9 mouse cellular contexts compared by ENCODE assay signal in the genomic region with DNA sequence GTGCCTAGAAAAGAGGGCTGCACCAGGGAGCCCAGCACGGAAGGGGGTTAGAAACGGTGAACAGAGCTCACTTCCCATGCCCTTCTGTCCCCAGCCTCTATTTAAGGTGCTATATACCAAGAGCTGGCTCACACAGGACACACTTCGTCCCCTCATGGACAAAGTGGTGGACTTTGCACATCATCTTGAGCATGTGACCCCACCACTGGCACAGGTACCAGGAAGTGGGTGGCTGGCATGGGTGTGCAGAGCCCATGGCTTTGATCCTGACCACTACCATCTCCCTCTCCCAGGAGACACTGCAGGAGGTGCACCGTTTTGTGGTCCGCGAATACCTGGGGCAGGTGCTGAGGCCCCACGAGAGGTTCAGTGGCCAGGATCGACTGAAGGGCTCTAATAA. TPM values are rescaled to one million over a fixed set of nuclear protein-coding genes. Genes with fewer than 3 reads are reported as not detected.
DNase-seq lines count a peak whose midpoint lies in the region; ATAC-seq and TF ChIP-seq lines count a peak whose summit lies in the region.
"Had no signal": no experiment of that assay in that cellular context is flagged by ENCODE, and none has a peak within 500 bp of the region (broad histone marks: within the 10 kb centered on the region; RNA-seq: fewer than 3 reads in every experiment).

No protein-coding gene starts in this region.

- H3K4me3 ChIP-seq in hindbrain, embryonic 13.5 days, result no peak overlapping the region
- no peak overlapping the region for H3K4me3 ChIP-seq in hindbrain, embryonic 11.5 days (ENCODE audit: low read depth, low read length)
- H3K4me3 ChIP-seq in embryonic facial prominence, embryonic 14.5 days (ENCODE audit: low read depth, low read length), result no peak overlapping the region
- no peak overlapping the region for H3K4me3 ChIP-seq in intestine, postnatal 0 days (ENCODE audit: low read depth, low read length)
- H3K4me3 ChIP-seq in limb, embryonic 15.5 days, result no peak overlapping the region

- H3K27me3 ChIP-seq in hindbrain, embryonic 13.5 days, result peaks cover 99% of the 10 kb centered on the region
- peaks cover 78% of the 10 kb centered on the region for H3K27me3 ChIP-seq in hindbrain, embryonic 11.5 days (ENCODE audit: control insufficient read depth, insufficient read depth, low read length)
- peaks cover 57% of the 10 kb centered on the region for H3K27me3 ChIP-seq in embryonic facial prominence, embryonic 14.5 days (replicated peaks; ENCODE audit: control insufficient read depth, insufficient read depth, low read length)
- H3K27me3 ChIP-seq in intestine, postnatal 0 days (replicated peaks; ENCODE audit: control insufficient read depth, insufficient read depth, low read length), result peaks cover 20% of the 10 kb centered on the region
- H3K27me3 ChIP-seq in limb, embryonic 15.5 days, result peaks cover 90% of the 10 kb centered on the region

- peak overlapping the region; percentile 67; the same call in 1 of the 2 replicates for H3K4me2 ChIP-seq in hindbrain, embryonic 13.5 days
- no peak overlapping the region for H3K4me2 ChIP-seq in hindbrain, embryonic 11.5 days (replicated peaks; ENCODE audit: low read depth, low read length)
- peak overlapping the region; percentile 80 for H3K4me2 ChIP-seq in embryonic facial prominence, embryonic 14.5 days (ENCODE audit: low read depth, low read length)
- peak overlapping the region; percentile 63 for H3K4me2 ChIP-seq in intestine, postnatal 0 days (replicated peaks; ENCODE audit: low read depth)
- peak overlapping the region; percentile 78; the same call in 1 of the 2 replicates for H3K4me2 ChIP-seq in limb, embryonic 15.5 days

- WGBS in hindbrain, embryonic 13.5 days, result 13% methylated on average over 8 of the region's 8 CpGs
- WGBS in hindbrain, embryonic 11.5 days, result 20% methylated on average over 8 of the region's 8 CpGs
- 20% methylated on average over 8 of the region's 8 CpGs for WGBS in embryonic facial prominence, embryonic 14.5 days
- WGBS in intestine, postnatal 0 days, result 28% methylated on average over 8 of the region's 8 CpGs
- 28% methylated on average over 8 of the region's 8 CpGs for WGBS in limb, embryonic 15.5 days

- no peak for DNase-seq in hindbrain, embryonic 11.5 days (ENCODE audit: low spot score)
- DNase-seq in embryonic facial prominence, embryonic 14.5 days (ENCODE audit: low spot score), result no peak
- no peak for DNase-seq in thymus, postnatal 14 days
- DNase-seq: adrenal gland, adult 8-10 months; cerebellum, adult 9-11 months had no signal

- no peak overlapping the region for H3K27ac ChIP-seq in hindbrain, embryonic 13.5 days
- no peak overlapping the region for H3K27ac ChIP-seq in hindbrain, embryonic 11.5 days (ENCODE audit: low read depth, low read length)
- no peak overlapping the region; the same call in 1 of the 2 replicates for H3K27ac ChIP-seq in embryonic facial prominence, embryonic 14.5 days (replicated peaks; ENCODE audit: low read depth, low read length)
- peak overlapping the region; percentile 84 for H3K27ac ChIP-seq in intestine, postnatal 0 days (ENCODE audit: low read depth, low read length)
- H3K27ac ChIP-seq in limb, embryonic 15.5 days, result no peak overlapping the region

- ATAC-seq in hindbrain, embryonic 13.5 days (ENCODE audit: low FRiP score), result no peak
- no peak for ATAC-seq in hindbrain, embryonic 11.5 days (ENCODE audit: low FRiP score)
- no peak for ATAC-seq in embryonic facial prominence, embryonic 14.5 days (ENCODE audit: low read depth)
- ATAC-seq in intestine, postnatal 0 days, result peak; percentile 66
- ATAC-seq in limb, embryonic 15.5 days (ENCODE audit: insufficient number of reproducible peaks, low FRiP score, low TSS enrichment, low read depth), result no peak
- no peak for ATAC-seq in cerebellum, adult (ENCODE audit: insufficient number of reproducible peaks, low FRiP score, low TSS enrichment)

- H3K9ac ChIP-seq in hindbrain, embryonic 13.5 days, result no peak overlapping the region
- H3K9ac ChIP-seq in hindbrain, embryonic 11.5 days (ENCODE audit: low read depth, low read length), result no peak overlapping the region
- H3K9ac ChIP-seq in embryonic facial prominence, embryonic 14.5 days (ENCODE audit: low read depth, low read length), result no peak overlapping the region
- H3K9ac ChIP-seq in intestine, postnatal 0 days (ENCODE audit: low read depth, low read length), result 0 out of 2 replicates have a peak overlapping the region, but pooled peaks have one; percentile 12
- H3K9ac ChIP-seq in limb, embryonic 15.5 days, result no peak overlapping the region

- peaks cover 50% of the 10 kb centered on the region for H3K4me1 ChIP-seq in hindbrain, embryonic 13.5 days (replicated peaks)
- peaks cover 5% of the 10 kb centered on the region; the same call in 1 of the 2 replicates for H3K4me1 ChIP-seq in hindbrain, embryonic 11.5 days (replicated peaks; ENCODE audit: control insufficient read depth, insufficient read depth, low read length)
- peaks cover 40% of the 10 kb centered on the region for H3K4me1 ChIP-seq in embryonic facial prominence, embryonic 14.5 days (ENCODE audit: control insufficient read depth, insufficient read depth, low read length)
- peaks cover 7% of the 10 kb centered on the region for H3K4me1 ChIP-seq in intestine, postnatal 0 days (replicated peaks; ENCODE audit: control insufficient read depth, insufficient read depth, low read length)
- H3K4me1 ChIP-seq in limb, embryonic 15.5 days, result peaks cover 74% of the 10 kb centered on the region

- no peaks in the 10 kb centered on the region for H3K36me3 ChIP-seq in hindbrain, embryonic 13.5 days
- H3K36me3 ChIP-seq in hindbrain, embryonic 11.5 days (ENCODE audit: control insufficient read depth, insufficient read depth, low read length), result no peaks in the 10 kb centered on the region
- H3K36me3 ChIP-seq in embryonic facial prominence, embryonic 14.5 days (ENCODE audit: control insufficient read depth, insufficient read depth, low read length), result no peaks in the 10 kb centered on the region
- H3K36me3 ChIP-seq in intestine, postnatal 0 days (ENCODE audit: control insufficient read depth, insufficient read depth), result no peaks in the 10 kb centered on the region; the same call in 1 of the 2 replicates
- H3K36me3 ChIP-seq in limb, embryonic 15.5 days, result no peaks in the 10 kb centered on the region

- no peak for TF ChIP-seq CTCF in intestine, postnatal 0 days (IDR thresholded peaks at IDR 0.05; ENCODE audit: low read depth)

- no peaks in the 10 kb centered on the region for H3K9me3 ChIP-seq in hindbrain, embryonic 13.5 days
- H3K9me3 ChIP-seq in hindbrain, embryonic 11.5 days (ENCODE audit: control insufficient read depth, low read length), result no peaks in the 10 kb centered on the region
- no peaks in the 10 kb centered on the region for H3K9me3 ChIP-seq in embryonic facial prominence, embryonic 14.5 days (ENCODE audit: control insufficient read depth, low read length)
- no peaks in the 10 kb centered on the region for H3K9me3 ChIP-seq in intestine, postnatal 0 days (ENCODE audit: control insufficient read depth)
- no peaks in the 10 kb centered on the region for H3K9me3 ChIP-seq in limb, embryonic 15.5 days

RNA-seq across cellular contexts. Expression of gene Exoc3l4, which starts 11.5 kb away (rescaled TPM):
- 2.0 and 2.1 TPM in 2 replicates for polyA plus RNA-seq in hindbrain, embryonic 13.5 days (2015; fragmentation: Nextera tagmentation; extraction: Ambion mirVana)
- 3.5 and 3.8 TPM in 2 replicates for polyA plus RNA-seq in hindbrain, embryonic 11.5 days (2014; fragmentation: Nextera tagmentation; extraction: Ambion mirVana)
- polyA plus RNA-seq in embryonic facial prominence, embryonic 14.5 days (2014; fragmentation: Nextera tagmentation; extraction: Ambion mirVana), result 8.7 and 9.4 TPM in 2 replicates
- 163 and 172 TPM in 2 replicates for polyA plus RNA-seq in intestine, postnatal 0 days (2015; fragmentation: Nextera tagmentation; extraction: Ambion mirVana)
- 6.4 and 9.9 TPM in 2 replicates for polyA plus RNA-seq in limb, embryonic 15.5 days (2015; fragmentation: Nextera tagmentation; extraction: Ambion mirVana)

RNA-seq across cellular contexts. Expression of gene Tnfaip2, which starts 13.9 kb away (rescaled TPM):
- 1.6 and 1.8 TPM in 2 replicates for polyA plus RNA-seq in hindbrain, embryonic 13.5 days (2015; fragmentation: Nextera tagmentation; extraction: Ambion mirVana)
- 1.9 and 2.0 TPM in 2 replicates for polyA plus RNA-seq in hindbrain, embryonic 11.5 days (2014; fragmentation: Nextera tagmentation; extraction: Ambion mirVana)
- 9.8 and 11.7 TPM in 2 replicates for polyA plus RNA-seq in embryonic facial prominence, embryonic 14.5 days (2014; fragmentation: Nextera tagmentation; extraction: Ambion mirVana)
- polyA plus RNA-seq in intestine, postnatal 0 days (2015; fragmentation: Nextera tagmentation; extraction: Ambion mirVana), result 10.5 and 10.8 TPM in 2 replicates
- 8.3 and 8.4 TPM in 2 replicates for polyA plus RNA-seq in limb, embryonic 15.5 days (2015; fragmentation: Nextera tagmentation; extraction: Ambion mirVana)

RNA-seq across cellular contexts. Expression of gene Lbhd2, which starts 21.8 kb away (rescaled TPM):
- polyA plus RNA-seq in hindbrain, embryonic 13.5 days (2015; fragmentation: Nextera tagmentation; extraction: Ambion mirVana), result 0.26 and 0.52 TPM in 2 replicates
- polyA plus RNA-seq in hindbrain, embryonic 11.5 days (2014; fragmentation: Nextera tagmentation; extraction: Ambion mirVana), result 0.47 TPM in 1 of 2 replicates, not detected in the other
- polyA plus RNA-seq in embryonic facial prominence, embryonic 14.5 days (2014; fragmentation: Nextera tagmentation; extraction: Ambion mirVana), result 5.5 and 5.8 TPM in 2 replicates
- 2.2 and 2.8 TPM in 2 replicates for polyA plus RNA-seq in intestine, postnatal 0 days (2015; fragmentation: Nextera tagmentation; extraction: Ambion mirVana)
- 12.4 and 13.2 TPM in 2 replicates for polyA plus RNA-seq in limb, embryonic 15.5 days (2015; fragmentation: Nextera tagmentation; extraction: Ambion mirVana)

RNA-seq across cellular contexts. Expression of gene Cdc42bpb, which starts 50.8 kb away (rescaled TPM):
- 35.0 and 36.5 TPM in 2 replicates for polyA plus RNA-seq in hindbrain, embryonic 13.5 days (2015; fragmentation: Nextera tagmentation; extraction: Ambion mirVana)
- polyA plus RNA-seq in hindbrain, embryonic 11.5 days (2014; fragmentation: Nextera tagmentation; extraction: Ambion mirVana), result 28.6 and 31.9 TPM in 2 replicates
- 37.7 and 41.5 TPM in 2 replicates for polyA plus RNA-seq in embryonic facial prominence, embryonic 14.5 days (2014; fragmentation: Nextera tagmentation; extraction: Ambion mirVana)
- 26.4 and 27.2 TPM in 2 replicates for polyA plus RNA-seq in intestine, postnatal 0 days (2015; fragmentation: Nextera tagmentation; extraction: Ambion mirVana)
- 26.4 and 33.5 TPM in 2 replicates for polyA plus RNA-seq in limb, embryonic 15.5 days (2015; fragmentation: Nextera tagmentation; extraction: Ambion mirVana)

RNA-seq across cellular contexts. Expression of gene Gm266, which starts 57.3 kb away (rescaled TPM):
- polyA plus RNA-seq in hindbrain, embryonic 13.5 days (2015; fragmentation: Nextera tagmentation; extraction: Ambion mirVana), result 1.7 and 2.0 TPM in 2 replicates
- 8.9 and 10.1 TPM in 2 replicates for polyA plus RNA-seq in hindbrain, embryonic 11.5 days (2014; fragmentation: Nextera tagmentation; extraction: Ambion mirVana)
- 24.4 and 25.3 TPM in 2 replicates for polyA plus RNA-seq in embryonic facial prominence, embryonic 14.5 days (2014; fragmentation: Nextera tagmentation; extraction: Ambion mirVana)
- 7.3 and 8.6 TPM in 2 replicates for polyA plus RNA-seq in intestine, postnatal 0 days (2015; fragmentation: Nextera tagmentation; extraction: Ambion mirVana)
- polyA plus RNA-seq in limb, embryonic 15.5 days (2015; fragmentation: Nextera tagmentation; extraction: Ambion mirVana), result 13.1 and 16.1 TPM in 2 replicates

Comparison
In these comparisons a context has a peak if more than half of its experiments do, and no peak if none do; other contexts are left out.
1. RNA of gene Exoc3l4, which starts 11.5 kb away (polyA plus RNA-seq): 163 to 172 TPM in intestine, postnatal 0 days; 8.7 to 9.4 TPM in embryonic facial prominence, embryonic 14.5 days, 6.4 to 9.9 TPM in limb, embryonic 15.5 days, 3.5 to 3.8 TPM in hindbrain, embryonic 11.5 days and 2.0 to 2.1 TPM in hindbrain, embryonic 13.5 days; every median in the first group is over 10 times any median in the second.